Mouse (Mus musculus) central nervous system, embryonic 18 days (tissue): ENCODE measurements around the gene Olfr954. TPM values are rescaled to one million over a fixed set of nuclear protein-coding genes. Genes with fewer than 3 reads are reported as not detected.

Experiments
- polyA plus RNA-seq: library from polyadenylated mRNA; depleted of rRNA; stranded (reverse); fragments of >200 nt; gene quantifications from 2 replicates; pipeline ENCODE4 v1.2.3, GENCODE M21; 2012; rRNA removed

The Olfr954 gene
- polyA plus RNA-seq = not detected in 2 replicates

DNA sequence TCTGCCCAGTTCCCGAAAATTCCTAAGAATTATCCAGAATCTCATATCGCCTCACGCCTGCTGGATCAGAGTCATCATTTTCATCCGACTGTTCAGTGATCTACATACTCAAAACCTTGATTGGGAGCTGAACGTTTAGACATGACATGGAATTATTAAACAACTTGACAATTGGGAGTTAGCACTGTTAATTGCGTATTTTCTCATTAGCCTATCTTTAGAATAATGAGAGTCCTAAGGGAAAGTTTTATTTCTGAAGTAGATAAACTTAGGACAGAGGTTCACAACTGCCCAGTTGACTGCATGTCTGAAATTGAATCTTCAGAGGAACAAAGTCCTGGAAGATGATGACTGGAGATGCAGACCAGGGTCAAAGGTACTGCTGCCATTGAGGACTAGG is at the start of gene Olfr954:
Gene Olfr954, plus strand, starts transcription at position 301 of the 400 bp plus-strand sequence.

DNA sequence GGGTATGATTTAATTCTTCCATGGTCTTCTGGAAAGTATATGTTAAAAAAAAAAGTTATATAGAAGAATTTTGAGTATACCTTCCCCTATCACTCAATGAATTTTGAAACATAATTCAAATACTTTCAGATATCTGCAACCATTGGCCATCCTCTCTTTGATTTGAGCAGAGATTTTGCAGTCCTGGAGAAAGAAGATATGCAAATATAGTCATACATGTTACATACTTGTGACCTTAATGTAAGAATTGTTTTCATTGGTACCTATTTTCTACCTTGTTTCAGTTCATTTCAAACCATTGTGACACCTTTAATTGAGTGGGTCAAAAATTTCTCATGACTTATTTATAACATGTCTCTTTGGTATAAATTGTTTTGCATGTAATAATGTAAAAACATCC is 29.5 kb upstream of the Olfr954 start, which contains the start of gene Olfr952:
Gene Olfr952, minus strand, starts transcription at position 101 of the 400 bp plus-strand sequence.

DNA sequence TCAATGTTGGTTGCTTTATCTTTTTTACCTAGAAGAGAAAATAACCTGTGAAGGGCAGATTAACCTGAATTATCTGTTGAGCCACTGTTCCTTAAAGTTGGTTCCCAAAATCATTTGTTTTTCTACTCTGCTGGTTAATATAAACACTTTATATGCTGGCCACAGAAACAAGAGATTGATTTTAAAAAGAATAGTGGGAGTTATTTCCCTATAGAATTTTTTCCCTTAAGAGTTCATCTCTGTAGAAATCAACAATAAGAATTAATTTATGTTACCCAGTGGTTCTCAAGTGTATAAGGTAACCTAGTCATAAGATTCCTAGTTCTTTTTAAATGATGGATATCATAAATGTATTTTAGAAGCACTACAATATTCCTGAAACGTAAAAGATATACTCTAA is 15.3 kb downstream of the Olfr954 start, which contains the start of gene Olfr955:
Gene Olfr955, minus strand, starts transcription at position 101 of the 400 bp plus-strand sequence.

GRCm38 (mm10) chr9:39493895-39494294 is 37.4 kb downstream of the Olfr954 start, which contains the start of gene Olfr44:
Olfr44 (minus strand) TSS chr9:39493995.

Other genes with a start within 250 kb of the Olfr954 start
- not detected in 2 replicates for gene Olfr1537, start 206.7 kb upstream of the Olfr954 start, polyA plus RNA-seq
- gene Olfr945, start 179.9 kb upstream of the Olfr954 start, polyA plus RNA-seq = not detected in 2 replicates
- gene Olfr948, start 130.7 kb upstream of the Olfr954 start, polyA plus RNA-seq = not detected in 2 replicates
- not detected in 2 replicates for gene Olfr951, start 69.3 kb upstream of the Olfr954 start, polyA plus RNA-seq
- gene Olfr952, start 29.6 kb upstream of the Olfr954 start, polyA plus RNA-seq = not detected in 2 replicates
- gene Olfr955, start 15.2 kb downstream of the Olfr954 start, polyA plus RNA-seq = not detected in 2 replicates
- not detected in 2 replicates for gene Olfr44, start 37.3 kb downstream of the Olfr954 start, polyA plus RNA-seq
- not detected in 2 replicates for gene Olfr957, start 59.1 kb downstream of the Olfr954 start, polyA plus RNA-seq
- not detected in 2 replicates for gene Olfr958, start 97.4 kb downstream of the Olfr954 start, polyA plus RNA-seq
- gene Olfr959, start 118.9 kb downstream of the Olfr954 start, polyA plus RNA-seq = 0.05 and 0.07 TPM in 2 replicates
- 113 and 134 TPM in 2 replicates for gene AW551984, start 147.7 kb downstream of the Olfr954 start, polyA plus RNA-seq
- not detected in 2 replicates for gene Olfr148, start 154.0 kb downstream of the Olfr954 start, polyA plus RNA-seq
- gene Olfr960, start 164.7 kb downstream of the Olfr954 start, polyA plus RNA-seq = not detected in 2 replicates
- gene Olfr961, start 188.4 kb downstream of the Olfr954 start, polyA plus RNA-seq = not detected in 2 replicates
- gene Olfr963, start 210.5 kb downstream of the Olfr954 start, polyA plus RNA-seq = not detected in 2 replicates